Mouse (Mus musculus) heart, adult 11 months (tissue): ENCODE results near the gene Pxk.

Source experiments
- DNase-seq: peaks from one replicate; pipeline ENCODE4 v3.0.0; 2022

Pxk gene

DNA sequence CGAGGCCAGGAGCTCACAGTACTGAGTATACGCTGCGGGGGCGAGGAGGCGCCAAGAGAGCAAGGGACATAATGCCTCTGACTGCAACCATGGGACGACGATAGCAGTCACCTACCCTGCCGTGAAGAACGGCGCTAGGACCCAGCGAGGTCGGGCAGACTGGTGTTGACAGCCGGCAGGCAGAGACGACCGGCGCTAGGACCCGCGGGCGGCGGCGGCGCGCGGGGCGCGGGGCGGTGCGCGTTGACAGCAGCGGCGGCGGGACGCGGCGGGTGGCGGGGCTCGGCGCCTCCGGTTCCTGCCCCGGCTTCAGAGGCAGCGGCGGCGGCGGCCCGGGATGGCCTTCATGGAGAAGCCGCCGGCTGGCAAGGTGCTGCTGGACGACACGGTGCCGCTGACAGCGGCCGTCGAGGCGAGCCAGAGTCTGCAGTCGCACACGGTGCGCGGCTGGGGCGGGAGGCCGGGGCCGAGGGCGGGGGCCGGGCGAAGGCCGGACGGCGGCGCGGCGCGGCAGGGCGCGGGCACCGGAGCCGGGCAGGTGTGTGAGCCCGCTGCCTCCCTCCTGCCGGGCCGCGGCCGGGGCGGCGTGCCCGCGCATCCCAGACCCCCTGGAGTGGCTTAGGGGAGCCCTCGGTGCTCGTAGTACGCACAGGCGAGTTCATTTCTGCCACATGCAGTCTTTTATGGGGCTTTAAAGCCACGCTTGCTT lies at the start of gene Pxk:
Pxk (plus strand) TSS at position 234 of the 709 bp plus-strand sequence.
- DNase-seq, result peak; percentile 100

DNA sequence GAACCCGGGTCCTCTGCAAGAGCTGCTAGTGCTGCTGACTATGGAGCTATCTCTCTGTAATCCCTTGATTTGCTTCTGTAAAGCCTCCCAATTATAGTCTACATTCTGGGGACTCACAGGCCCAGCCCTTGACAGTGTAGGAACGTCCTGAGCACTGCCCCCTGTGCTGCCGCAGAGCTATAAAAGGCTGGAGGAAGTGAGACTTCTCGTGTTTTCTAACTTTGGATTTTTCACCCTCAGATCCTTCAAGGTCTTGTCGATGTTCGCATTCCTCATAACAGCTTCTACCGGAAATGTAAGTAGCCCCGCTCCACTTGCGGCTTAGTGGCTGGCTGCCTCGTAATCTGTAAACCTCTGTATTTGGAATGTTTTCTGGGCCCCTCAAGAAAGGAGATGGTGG lies 48.7 kb upstream of the Pxk start:
- peak; percentile 92 for DNase-seq

DNA sequence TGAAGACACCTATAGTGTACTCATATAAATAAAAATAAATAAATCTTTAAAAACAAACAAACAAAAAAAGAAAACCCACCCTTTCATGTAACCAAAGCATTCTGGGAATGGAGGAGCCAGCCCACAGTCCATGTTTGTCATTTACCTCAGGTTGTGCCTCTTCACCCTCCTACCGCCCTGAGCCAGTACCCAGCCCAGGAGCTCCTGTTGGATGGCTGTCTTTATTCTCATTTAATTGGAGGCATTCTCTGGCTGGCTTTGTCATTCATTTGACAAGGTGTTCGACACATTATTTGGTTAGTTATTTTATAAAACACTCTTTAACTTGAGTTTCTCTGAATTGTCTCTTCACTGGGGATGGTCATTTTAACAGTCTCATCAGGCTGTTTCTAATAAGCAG lies 46.1 kb upstream of the Pxk start:
- peak; percentile 67 for DNase-seq

DNA sequence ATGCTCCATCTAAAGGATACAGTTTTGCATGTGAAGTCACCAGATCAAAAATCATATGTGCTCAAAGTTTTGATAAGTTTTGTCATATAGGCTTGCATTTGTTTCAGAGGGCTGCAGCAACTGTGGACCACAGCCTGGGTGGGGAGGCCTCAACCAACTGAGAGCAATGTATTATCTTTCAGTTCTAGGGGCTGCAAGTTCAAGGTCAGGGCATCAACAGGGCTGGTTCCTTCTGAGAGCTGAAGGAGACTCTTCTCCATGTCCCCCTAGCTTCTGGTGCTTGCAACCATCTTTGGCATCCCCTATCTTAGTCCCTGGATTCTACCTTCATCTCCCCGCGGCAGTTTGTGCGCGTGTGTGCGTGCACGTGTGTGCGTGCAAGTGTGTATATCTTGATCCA lies 45.4 kb upstream of the Pxk start:
- DNase-seq, result no peak

DNA sequence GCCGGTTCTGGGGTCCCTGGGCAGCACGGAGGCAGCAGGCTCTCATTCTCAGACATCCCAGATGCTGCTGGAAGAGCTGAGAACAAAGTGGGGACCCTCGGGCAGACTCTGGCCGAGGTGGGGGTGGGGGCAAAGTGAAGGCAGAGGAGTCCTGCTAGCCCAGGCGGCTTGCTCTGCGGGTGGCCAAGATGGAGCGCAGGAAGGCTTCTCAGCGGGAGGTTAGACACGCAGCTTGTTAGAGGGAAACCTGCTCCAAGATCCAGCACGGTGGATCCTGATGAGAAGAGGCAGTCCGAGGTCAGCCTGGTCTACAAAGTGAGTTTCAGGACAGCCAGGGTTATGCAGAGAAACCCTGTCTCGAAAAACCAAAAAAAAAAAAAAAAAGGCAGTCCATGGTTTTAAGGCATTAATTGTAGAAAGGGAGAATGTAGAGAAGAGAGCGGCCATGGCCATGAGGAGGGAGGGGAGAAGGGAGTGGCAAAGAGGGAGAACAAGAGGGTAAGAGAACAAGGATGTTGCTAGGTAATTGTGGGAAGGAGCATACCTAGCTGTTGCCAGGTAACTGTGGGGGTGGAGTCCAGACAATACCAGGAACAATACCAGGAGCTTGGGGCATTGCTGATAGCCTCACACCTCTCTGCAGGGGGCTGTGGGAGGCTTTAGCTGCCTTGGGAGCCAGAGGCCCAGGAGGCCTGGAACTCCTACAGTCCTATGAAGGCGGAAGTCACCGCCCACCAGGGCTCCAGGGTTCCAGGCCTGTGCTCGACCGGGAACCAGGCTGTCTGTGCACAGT lies 43.5 kb upstream of the Pxk start:
- DNase-seq, result peak; percentile 88

DNA sequence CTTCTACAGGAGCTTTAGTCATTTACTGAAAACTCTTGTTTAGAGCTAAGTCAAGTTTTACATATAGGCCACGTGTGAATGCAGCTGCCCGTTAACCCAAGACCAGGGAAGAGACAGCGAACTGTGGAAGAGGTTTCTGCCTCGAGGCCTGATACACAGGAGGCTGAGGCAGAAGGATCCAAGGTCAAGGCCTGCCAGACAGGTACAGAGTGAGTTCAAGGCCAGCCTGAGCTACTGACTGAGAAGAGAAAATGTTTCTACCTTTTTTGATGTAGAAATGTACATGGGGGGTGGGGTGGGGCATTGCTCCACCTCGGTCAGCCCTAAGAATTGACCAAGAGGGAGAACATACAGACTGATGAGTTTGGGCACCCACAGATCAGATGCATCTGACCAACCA lies 41.9 kb upstream of the Pxk start:
- peak; percentile 43 for DNase-seq

DNA sequence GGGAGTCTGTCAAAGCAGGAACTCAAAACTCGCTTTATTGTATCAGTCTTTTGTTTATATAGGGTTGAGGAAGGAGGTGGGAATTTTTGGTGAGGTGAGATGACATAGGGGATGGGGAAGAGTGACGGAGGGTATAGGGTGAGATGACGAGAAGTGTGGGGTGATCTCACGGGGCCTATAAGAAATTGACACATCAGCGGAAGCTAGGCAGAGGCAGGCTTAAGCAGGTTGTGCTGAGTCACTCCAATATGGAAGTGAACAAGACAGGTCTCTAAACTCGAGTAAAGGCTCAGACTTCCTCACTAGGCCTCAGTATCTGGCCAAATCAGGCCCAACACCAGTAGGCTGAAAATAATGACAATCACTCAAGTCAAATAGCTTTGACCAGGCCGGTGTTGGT lies 38.1 kb upstream of the Pxk start:
- DNase-seq, result peak; percentile 68

DNA sequence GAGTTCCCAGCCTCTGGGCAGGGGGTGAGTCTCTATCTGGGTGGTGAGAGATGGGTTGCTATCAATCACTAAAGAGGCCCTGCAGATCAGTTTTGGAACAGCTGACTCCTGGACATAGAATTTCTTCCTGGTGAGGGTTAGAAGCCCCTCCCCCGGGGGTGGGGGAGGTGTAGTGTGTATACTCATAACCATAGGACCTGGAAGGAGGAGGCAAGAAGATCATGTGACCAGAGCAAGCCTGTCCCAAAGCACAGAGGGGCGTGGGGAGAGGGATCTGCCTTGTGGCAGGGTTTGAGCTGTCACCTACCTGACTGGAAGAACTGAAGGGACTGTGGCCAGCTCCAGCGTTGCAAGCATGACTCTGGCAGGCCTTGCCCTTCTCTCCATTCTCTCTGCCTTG lies 35.9 kb upstream of the Pxk start:
- DNase-seq, result peak; percentile 88

DNA sequence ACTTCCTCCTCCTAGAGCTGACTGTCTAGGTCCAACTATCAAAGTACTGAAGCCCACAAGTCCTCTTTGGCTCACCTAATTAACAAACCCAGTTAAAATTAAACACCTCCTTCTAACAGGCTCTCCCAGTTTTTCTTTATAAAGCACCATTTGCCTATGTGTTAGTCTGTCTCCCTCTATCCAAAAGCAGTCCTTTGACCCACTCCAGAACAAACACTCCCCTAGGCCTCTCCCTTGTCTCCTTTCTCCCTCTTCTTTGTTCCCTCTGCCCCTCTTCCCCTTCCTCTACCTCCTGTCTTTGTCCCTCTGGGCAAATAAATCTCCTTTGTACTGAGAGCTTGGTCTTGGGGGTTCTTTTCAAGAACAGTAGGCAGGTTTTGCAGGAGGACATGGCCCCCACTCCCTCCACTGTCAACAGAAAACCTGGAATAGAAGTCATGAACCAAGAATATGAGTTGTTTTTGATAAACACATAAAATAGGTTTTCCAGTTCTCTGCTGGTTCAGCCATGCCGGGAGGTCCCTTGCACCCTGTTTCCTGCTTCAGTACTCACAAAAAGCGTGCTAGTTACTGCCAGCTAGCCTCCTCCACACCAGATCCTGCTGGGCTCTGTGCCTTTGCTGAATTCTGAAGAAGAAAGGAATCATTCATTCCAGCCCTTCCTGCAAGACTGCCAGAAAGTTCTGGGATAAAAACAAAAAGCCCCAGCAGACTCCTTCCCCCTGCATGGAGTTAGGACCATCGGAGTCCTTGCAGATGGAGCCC lies 35.3 kb upstream of the Pxk start:
- DNase-seq, result peak; percentile 80

DNA sequence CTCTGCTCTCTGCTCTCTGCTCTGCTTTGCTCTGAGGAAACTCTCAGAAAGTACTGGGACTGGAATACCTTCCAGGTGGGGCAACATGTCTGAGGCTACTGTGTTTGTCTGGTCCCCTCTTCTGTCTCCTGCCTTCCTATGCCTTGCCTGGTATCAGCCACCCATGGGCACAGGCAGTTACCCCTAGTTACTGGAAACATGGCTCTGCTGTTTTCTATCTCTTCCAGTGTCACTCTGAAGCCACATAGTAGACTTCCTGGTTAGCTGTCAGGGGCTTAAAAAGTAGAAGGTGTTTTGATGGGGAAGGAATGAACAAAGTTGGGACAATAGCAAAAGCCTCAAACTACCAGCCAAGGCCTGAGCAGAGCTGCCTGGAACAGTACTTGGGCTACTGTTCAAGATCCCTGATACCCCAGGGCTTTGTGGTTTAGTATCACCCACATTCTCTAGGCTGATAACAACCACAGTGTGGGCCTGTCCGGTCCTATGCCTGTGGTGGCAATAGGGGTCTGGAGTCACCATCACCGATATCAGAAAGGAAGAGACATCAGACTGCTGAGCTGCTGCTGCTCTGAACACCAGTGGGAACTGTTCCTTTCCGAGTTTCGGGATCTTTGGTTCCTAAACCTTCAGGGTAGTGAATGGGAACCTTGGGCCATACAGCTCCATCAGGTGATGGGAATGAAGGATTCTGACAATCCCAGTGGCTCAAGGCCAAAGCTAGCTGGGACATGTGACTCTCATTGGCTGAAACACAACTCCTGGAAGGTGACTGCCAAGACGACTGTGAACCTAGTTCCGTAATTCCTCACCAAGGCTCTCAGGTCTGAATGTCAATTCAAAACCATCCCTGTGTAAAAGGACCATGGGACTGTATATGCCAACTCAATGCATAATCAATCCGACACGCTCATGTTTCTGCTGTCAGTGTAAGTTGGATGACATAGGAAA lies 33.9 kb upstream of the Pxk start:
- peak; percentile 78 for DNase-seq

DNA sequence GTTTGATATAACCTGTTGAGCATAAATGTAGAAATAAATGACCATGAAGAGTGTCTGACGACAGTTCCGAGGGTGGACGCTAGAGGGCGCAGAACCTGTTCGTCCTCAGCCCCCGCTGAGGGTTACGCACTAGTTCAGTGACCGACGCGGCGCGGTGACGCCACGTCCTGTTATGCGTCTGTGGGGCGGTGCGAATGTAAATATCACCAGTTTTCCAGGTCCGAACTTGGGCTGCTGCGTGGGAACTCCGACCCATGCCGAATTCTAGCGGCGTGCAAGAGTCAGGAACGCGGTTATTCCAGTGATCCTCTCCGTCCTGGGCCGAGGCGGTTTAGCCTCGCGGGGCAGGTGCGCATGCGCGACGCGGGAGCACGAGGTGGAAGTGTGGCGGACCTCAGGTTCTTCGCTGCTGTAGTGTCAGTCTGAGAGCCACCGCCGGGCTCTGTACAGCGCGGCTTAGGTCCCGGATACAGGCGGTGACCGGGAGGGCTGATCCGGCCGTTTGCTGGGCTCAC lies 17.8 kb upstream of the Pxk start, which contains the start of gene Rpp14:
Rpp14 (plus strand) TSS at position 203 of the 515 bp plus-strand sequence.
- peak; percentile 99 for DNase-seq

DNA sequence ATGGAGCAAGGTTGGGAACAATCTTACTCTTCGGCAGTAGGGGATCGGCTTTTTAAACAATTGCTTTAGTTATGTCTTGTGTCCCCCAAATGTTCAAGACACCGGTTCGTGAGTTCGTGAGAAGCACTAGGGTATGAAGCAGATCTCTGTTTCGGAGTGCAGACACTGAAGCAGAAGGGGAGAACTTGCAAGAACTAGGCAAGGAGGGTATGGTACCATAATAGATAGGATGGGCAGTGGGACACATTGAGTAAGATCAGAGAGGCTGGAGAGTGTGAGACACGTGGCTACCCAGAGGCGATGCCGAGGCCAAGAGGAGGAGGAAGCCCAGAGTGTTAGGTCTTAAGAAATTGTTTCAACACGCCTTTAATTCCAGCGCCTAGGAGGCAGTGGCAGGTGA lies 17.3 kb upstream of the Pxk start:
- DNase-seq, result peak; percentile 92

DNA sequence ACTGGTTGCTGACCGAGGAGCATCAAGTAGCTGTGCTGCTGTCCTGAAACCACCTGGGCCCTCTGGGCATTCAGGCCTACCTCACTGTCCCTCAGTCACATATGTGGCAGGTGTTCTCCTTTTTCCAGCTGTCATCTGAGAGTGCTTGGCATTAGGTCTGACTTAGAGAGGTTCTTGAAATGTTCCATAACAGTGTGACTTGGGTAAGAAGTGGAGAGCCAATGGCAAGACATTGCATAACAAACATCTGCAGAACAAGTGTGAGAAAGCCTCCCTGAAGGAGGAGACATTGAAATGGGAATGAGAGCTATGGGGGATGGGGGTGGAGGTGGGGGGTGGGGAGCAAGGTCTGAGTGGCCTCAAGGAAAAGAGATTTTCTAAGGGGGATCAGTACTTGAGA lies 15.1 kb upstream of the Pxk start:
- DNase-seq, result peak; percentile 44

DNA sequence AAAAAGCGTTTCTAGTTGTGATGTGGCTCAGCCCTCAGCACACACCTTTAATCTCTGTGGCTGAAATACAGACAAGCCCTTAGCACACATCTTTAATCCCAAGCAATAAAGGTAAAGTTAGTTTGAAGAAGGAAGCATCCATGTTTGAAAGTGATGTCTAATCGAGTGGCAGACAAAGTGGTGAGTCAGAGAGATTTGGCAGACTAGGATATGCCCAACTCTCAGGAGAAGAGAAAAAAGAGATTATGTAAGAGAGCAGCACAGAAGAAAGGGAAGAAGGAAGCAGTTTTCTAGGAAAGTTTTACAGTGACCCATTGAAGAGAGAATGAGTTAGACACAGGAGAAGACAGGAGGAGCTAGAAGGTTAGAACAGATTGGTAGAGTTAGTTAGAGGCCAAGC lies 9.0 kb upstream of the Pxk start:
- no peak for DNase-seq

DNA sequence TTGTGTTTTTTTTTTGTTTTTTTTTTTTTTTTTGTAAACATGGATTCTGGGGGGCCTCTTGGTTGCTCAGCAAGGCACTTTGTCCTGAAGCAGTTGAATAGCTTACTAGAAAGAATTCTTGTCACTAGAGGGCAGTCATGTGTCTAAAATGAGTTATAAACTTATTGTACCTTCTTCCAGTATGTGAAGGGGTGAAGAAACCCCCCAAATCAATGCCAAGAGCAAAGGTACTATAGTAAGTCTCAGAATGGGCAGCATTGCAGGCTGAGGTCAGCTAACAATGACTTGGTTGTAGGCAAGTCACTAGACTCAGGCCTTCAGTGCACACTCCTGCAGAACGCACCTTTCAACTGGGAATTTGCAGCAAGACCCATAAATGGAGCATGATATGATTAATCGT lies 5.4 kb upstream of the Pxk start:
- peak; percentile 74 for DNase-seq

DNA sequence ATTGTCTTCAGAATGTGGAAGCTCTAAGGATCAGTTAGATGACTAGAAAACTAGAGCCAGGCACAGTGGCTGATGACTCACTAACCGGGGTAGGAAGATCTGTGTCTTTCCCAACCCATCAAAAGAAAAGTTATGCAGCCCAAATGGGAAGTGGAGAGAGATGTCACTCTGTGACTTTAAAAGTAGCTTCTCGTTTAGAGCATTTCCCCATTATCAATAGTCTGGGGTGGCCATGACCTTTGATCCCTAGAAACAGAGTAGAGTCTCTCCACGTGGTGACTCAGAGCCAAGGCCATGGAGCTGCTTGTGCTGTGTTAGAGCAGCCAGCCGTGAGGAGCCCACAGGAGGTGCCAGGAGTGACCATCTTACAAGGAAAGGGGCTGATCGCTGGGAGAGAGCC lies 4.6 kb upstream of the Pxk start:
- no peak for DNase-seq

DNA sequence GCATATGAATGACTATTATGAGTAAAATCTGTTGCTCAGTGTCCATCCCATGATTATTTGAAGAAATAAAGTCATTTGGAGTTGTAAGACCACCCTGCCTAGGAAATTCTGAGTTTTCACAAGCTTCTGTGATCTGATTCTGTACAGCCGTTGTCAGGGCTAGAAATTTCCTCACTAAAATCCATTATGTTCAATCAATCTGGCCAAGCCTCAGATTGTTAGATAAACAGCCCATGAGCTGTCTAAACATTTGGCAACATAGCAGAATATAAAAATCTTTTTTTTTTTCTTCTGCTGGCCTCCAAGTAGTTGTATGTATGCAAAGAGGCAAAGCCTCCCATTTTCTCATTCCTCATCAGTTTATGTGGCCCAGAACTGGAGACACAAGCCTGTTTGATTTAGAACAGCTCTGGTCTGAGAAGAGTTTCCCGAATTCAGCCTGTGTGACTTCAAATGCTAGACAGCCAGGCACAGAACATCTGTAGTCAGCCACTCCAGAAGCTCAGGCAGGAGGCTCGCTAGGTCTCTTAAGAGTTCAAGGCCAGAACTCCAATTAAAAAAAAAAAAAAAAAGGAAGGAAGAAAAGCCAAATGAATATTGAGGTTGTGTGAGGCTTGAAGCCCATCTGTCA lies 3.0 kb upstream of the Pxk start:
- DNase-seq, result no peak

DNA sequence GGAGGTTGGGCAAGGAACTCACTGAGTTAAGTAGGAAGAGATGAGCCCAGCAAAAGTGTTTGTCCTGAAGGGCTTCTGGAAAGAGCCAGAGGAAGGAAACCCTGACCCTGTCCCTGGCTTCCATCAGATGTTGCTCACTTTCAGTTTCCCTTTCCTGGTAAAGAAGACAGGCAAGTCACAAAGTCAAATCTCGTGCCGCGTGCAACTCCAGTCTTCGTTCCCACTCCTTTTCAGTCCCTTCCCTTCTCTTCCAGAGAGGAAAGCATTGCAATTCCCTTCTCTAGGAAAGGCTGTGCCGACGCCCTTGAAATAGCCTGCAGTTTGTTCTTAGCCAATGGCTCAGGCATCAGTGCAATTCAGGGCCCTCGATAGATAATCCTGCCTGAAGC lies 2.5 kb upstream of the Pxk start:
- DNase-seq, result peak; percentile 97

DNA sequence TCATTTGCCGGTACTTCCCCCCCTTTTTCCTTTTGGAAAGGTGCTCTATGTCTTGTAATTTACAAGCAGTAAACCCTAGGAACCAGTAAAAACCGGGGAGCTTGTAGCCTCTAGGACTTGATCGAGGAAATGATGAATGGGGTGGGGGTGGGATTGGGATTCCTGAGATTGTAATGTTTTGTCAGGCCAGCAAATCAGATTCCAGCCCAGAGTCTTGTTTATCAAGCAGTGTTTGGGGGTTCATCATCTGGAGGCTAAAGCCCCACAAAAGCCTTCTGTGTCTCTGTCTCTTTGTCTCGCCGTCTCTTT lies 630 bp downstream of the Pxk start:
- no peak for DNase-seq

DNA sequence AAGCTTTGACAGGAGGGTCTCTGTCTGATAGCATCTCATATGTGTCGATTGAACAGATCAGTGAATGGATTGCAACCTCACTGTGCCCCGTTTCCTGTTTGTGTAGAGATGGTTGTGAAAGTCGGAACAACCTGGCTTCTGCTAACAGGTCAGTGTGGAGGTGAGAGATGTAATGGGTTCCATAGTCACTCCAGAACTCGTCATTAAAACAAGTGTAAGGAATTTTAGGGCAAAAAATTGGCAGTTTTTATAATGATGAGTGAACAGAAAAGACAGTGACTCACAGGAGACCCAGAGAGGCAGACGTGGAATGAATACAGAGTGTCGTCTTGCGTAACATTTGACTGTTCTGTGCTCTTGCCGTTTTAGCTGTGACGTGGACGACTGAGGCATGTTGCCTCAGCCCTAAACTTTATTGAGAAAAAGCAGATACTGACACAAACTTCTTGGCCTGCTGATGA lies 1.6 kb downstream of the Pxk start:
- DNase-seq, result peak; percentile 93

DNA sequence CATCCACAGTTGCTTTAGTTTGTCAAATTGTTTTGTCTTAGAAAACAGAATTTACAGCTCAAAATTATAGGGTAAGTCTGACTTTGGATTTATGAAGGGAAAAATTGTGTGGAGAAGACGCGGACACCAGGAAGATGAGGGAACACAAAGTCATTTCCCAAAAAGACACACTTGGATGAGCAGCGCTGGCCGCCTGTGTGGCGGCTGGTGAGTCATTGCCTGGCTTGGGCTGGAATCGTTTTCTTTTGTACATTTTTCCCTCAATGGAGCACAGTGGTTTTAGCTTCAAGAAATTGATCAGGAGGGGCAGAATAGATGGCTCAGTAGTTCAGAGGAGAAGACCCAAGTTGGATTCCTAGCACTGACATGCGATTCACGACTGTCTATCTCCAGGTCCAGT lies 3.9 kb downstream of the Pxk start:
- DNase-seq, result no peak

DNA sequence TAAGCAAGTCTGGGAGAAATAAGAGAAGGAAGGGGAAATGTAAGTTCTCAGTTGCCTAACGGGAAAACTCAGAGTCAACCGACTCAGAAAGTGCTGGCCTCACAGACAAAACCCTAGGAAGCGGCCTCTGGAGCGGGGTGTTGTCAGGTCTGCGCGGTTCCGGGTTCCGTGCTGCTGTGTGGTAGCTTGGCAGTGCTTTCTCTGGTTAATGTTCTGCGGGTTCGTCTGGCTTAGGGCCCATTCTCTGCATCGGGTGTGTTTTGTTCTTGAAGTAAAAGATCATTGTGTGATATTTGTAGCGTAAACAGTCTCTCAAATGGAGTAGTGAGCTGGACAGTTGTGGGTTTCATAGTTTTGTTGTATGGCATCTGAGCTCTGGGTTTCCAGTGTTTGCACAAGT lies 4.7 kb downstream of the Pxk start:
- DNase-seq, result no peak
